Mouse (Mus musculus) spleen, adult 2 months (tissue): ENCODE measurements around the gene Clcn1.

Experiments used
- CTCF ChIP-seq: fragments of 200-500 bp; IDR thresholded peaks from 2 replicates; pipeline ENCODE4 v1.5.1; 2011; ENCODE audit warnings: mild to moderate bottlenecking, inconsistent platforms; ENCODE audit not compliant: insufficient read depth, insufficient read length, insufficient replicate concordance; ENCODE audit errors: extremely low read depth
- POLR2A ChIP-seq: fragments of 200-500 bp; IDR thresholded peaks from 2 replicates; pipeline ENCODE4 v1.6.1; 2011; ENCODE audit warnings: low read depth, low read length, inconsistent platforms

- no peak for TF ChIP-seq CTCF
- no peak for TF ChIP-seq POLR2A
Measured at GRCm38 (mm10) chr6:42339189-42339588, 52.7 kb downstream of the Clcn1 start.
